Mouse (Mus musculus) left cerebral cortex, postnatal 25 days (tissue): ENCODE measurements around the gene A730046J19Rik. TPM values are rescaled to one million over a fixed set of nuclear protein-coding genes. Genes with fewer than 3 reads are reported as not detected.

Source experiments
- DNase-seq, 2 experiments: peaks; one replicate each; pipeline ENCODE4 v3.0.0; 2022; ENCODE audit warnings: low spot score in 2 of 2, mixed read lengths in 1 of 2
- intact Hi-C: fragments of 180-260 bp; cut with DNase I; formaldehyde crosslinking; loops from one replicate; pipeline ENCODE4 v1.15.1; 2025
- total RNA-seq, 2 experiments: library from RNA; stranded (reverse); gene quantifications; 2 replicates each; pipeline ENCODE4 v1.2.3; 2021

The A730046J19Rik gene
- under 1 TPM; 0.16 to 0.25 TPM for total RNA-seq

GRCm38 (mm10) chrX:144153523-144153922 lies at the start of gene A730046J19Rik:
TSS of gene A730046J19Rik (plus strand) at chrX:144153695.
- intact Hi-C loops = no loop called here
- peak in 1 of 2 experiments; percentile 1 for DNase-seq

GRCm38 (mm10) chrX:144104619-144105416 lies 48.7 kb upstream of the A730046J19Rik start:
- intact Hi-C loops = no loop called here
- peak in 1 of 2 experiments; percentile 5 for DNase-seq

GRCm38 (mm10) chrX:144136281-144136680 lies 17.2 kb upstream of the A730046J19Rik start:
- intact Hi-C loops = no loop called here
- no peak for DNase-seq

GRCm38 (mm10) chrX:144149987-144150386 lies 3.5 kb upstream of the A730046J19Rik start:
- intact Hi-C loops = no loop called here
- DNase-seq = no peak

GRCm38 (mm10) chrX:144154111-144154510 lies 616 bp downstream of the A730046J19Rik start:
- intact Hi-C loops = no loop called here
- no peak for DNase-seq

GRCm38 (mm10) chrX:144162936-144163335 lies 9.4 kb downstream of the A730046J19Rik start:
- DNase-seq = peak; percentile 6 to 7
- intact Hi-C loops = no loop called here

Other genes with a start within 250 kb of the A730046J19Rik start
- gene Dcx, start 220.4 kb upstream of the A730046J19Rik start, total RNA-seq = 10 to 100 TPM; 25.8 to 27.7 TPM
- gene Alg13, start 164.1 kb downstream of the A730046J19Rik start, total RNA-seq = 10 to 100 TPM; 11.2 to 19.2 TPM